Mouse (Mus musculus) heart, embryonic 11.5 days (tissue): ENCODE results near the gene Olfr1388. TPM values are rescaled to one million over a fixed set of nuclear protein-coding genes. Genes with fewer than 3 reads are reported as not detected.
"Not testable (repeated sequence)": the region's sequence is repeated elsewhere in the genome, so short reads cannot be mapped to it uniquely, and the experiment has no call there.

Source experiments
- ATAC-seq: fragments of 200-750 bp; cut with Nextera tagmentation; replicated peaks from 2 replicates; pipeline ENCODE4 v1.8.0; 2017; ENCODE audit warnings: moderate library complexity; ENCODE audit not compliant: insufficient number of reproducible peaks, low FRiP score, low TSS enrichment
- H3K27ac ChIP-seq: fragments of 300-500 bp; sonication (generic); 2 replicates; pipeline ENCODE4 v1.5.1; 2014; ENCODE audit warnings: mild to moderate bottlenecking, low read depth, low read length
- H3K27me3 ChIP-seq: fragments of 300-500 bp; sonication (generic); 2 replicates; pipeline ENCODE4 v1.6.1; 2014; ENCODE audit warnings: mild to moderate bottlenecking, low read length, mixed read lengths; ENCODE audit not compliant: control insufficient read depth, insufficient read depth
- H3K36me3 ChIP-seq: fragments of 300-500 bp; sonication (generic); 2 replicates; pipeline ENCODE4 v1.6.1; 2014; ENCODE audit warnings: mild to moderate bottlenecking, low read length, moderate library complexity, mixed read lengths; ENCODE audit not compliant: control insufficient read depth, insufficient read depth
- H3K4me1 ChIP-seq: fragments of 300-500 bp; sonication (generic); 2 replicates; pipeline ENCODE4 v1.6.1; 2014; ENCODE audit warnings: low read length; ENCODE audit not compliant: control insufficient read depth, insufficient read depth
- H3K4me2 ChIP-seq: fragments of 300-500 bp; sonication (generic); 2 replicates; pipeline ENCODE4 v1.6.1; 2014; ENCODE audit warnings: mild to moderate bottlenecking, moderate library complexity
- H3K4me3 ChIP-seq: fragments of 300-500 bp; sonication (generic); 2 replicates; pipeline ENCODE4 v1.5.1; 2014; ENCODE audit warnings: low read depth, low read length
- H3K9ac ChIP-seq: fragments of 300-500 bp; sonication (generic); 2 replicates; pipeline ENCODE4 v1.6.1; 2014; ENCODE audit warnings: mild to moderate bottlenecking, low read depth, low read length, moderate library complexity
- H3K9me3 ChIP-seq: fragments of 300-500 bp; sonication (generic); replicated peaks from 2 replicates; pipeline ENCODE4 v1.6.1; 2016; ENCODE audit warnings: low read length; ENCODE audit not compliant: control insufficient read depth
- WGBS: fragments of 180-500 bp; shearing (Covaris S2); extraction: QIAGEN DNeasy Blood & Tissue Kit; methylation state at CpG from one replicate; pipeline ENCODE4 v1.1.7; 2014; ENCODE audit not compliant: insufficient replicate concordance; 5-methylcytosine and 5-hydroxymethylcytosine counted together
- polyA plus RNA-seq: library from polyadenylated mRNA; unstranded; fragments of >200 nt; fragmentation: Nextera tagmentation; extraction: Ambion mirVana; gene quantifications from 2 replicates; pipeline ENCODE4 v1.2.1, GENCODE M21; 2014

Gene Olfr1388
- polyA plus RNA-seq, 1 experiment from 2014 or later, result 0.07 TPM

GRCm38 (mm10) chr11:49485973-49486372, 49.5 kb downstream of the Olfr1388 start:
- 48% methylated on average over 4 of the region's 4 CpGs for WGBS
- no peak overlapping the region for H3K4me2 ChIP-seq
- no peaks in the 10 kb centered on the region for H3K9me3 ChIP-seq
- H3K27me3 ChIP-seq, result no peaks in the 10 kb centered on the region
- H3K36me3 ChIP-seq, result no peaks in the 10 kb centered on the region
- no peaks in the 10 kb centered on the region for H3K4me1 ChIP-seq
- no peak overlapping the region for H3K4me3 ChIP-seq
- no peak for ATAC-seq
- no peak overlapping the region for H3K9ac ChIP-seq
- no peak overlapping the region for H3K27ac ChIP-seq

DNA sequence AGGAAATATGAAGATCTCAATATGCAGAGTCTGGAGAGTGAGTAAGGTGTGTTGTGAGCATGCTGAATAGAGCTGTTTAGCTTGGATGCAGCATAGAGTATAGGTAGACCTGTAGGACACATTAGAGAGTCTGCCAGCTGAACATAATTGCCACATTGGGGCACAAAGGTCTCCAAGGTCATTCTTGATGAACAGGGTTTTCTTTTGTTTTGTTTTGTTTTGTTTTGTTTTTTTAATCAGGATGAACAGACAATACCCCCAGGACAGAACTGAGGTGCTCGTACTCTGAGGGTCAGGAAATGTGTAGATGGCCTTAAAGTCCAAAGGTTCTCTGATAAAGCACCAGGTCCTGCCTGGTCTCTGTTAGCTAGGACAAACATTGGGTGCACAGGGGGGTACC, 52.3 kb downstream of the Olfr1388 start, which contains the start of gene Olfr1385:
Olfr1385 (plus strand) TSS at position 301 of the 400 bp plus-strand sequence.
- H3K36me3 ChIP-seq, H3K4me1 ChIP-seq, H3K9ac ChIP-seq, H3K9me3 ChIP-seq, H3K27ac ChIP-seq, H3K4me3 ChIP-seq, H3K4me2 ChIP-seq, ATAC-seq, H3K27me3 ChIP-seq: not testable (repeated sequence)
- 65% methylated on average over 1 of the region's 1 CpGs for WGBS

Other genes with a start within 250 kb of the Olfr1388 start
- 0.39 and 0.49 TPM in 2 replicates for gene Btnl9, start 249.5 kb upstream of the Olfr1388 start, polyA plus RNA-seq
- gene Zfp62, start 233.3 kb upstream of the Olfr1388 start, polyA plus RNA-seq, result 33.9 and 36.8 TPM in 2 replicates
- gene Mgat1, start 192.4 kb upstream of the Olfr1388 start, polyA plus RNA-seq, result 32.9 and 39.1 TPM in 2 replicates
- gene Olfr1393, start 158.3 kb upstream of the Olfr1388 start, polyA plus RNA-seq, result not detected in 2 replicates
- gene Olfr1392, start 151.3 kb upstream of the Olfr1388 start, polyA plus RNA-seq, result not detected in 2 replicates
- not detected in 2 replicates for gene Olfr10, start 131.9 kb upstream of the Olfr1388 start, polyA plus RNA-seq
- gene Olfr1391, start 113.9 kb upstream of the Olfr1388 start, polyA plus RNA-seq, result not detected in 2 replicates
- not detected in 2 replicates for gene Olfr1390, start 101.4 kb upstream of the Olfr1388 start, polyA plus RNA-seq
- not detected in 2 replicates for gene Olfr1389, start 13.6 kb upstream of the Olfr1388 start, polyA plus RNA-seq
- not detected in 2 replicates for gene Olfr1387, start 18.7 kb downstream of the Olfr1388 start, polyA plus RNA-seq
- not detected in 2 replicates for gene Olfr1386, start 28.4 kb downstream of the Olfr1388 start, polyA plus RNA-seq
- not detected in 2 replicates for gene Olfr1385, start 52.4 kb downstream of the Olfr1388 start, polyA plus RNA-seq
- not detected in 2 replicates for gene Olfr1384, start 70.1 kb downstream of the Olfr1388 start, polyA plus RNA-seq
- not detected in 2 replicates for gene Olfr1383, start 83.0 kb downstream of the Olfr1388 start, polyA plus RNA-seq
- gene Olfr1382, start 91.6 kb downstream of the Olfr1388 start, polyA plus RNA-seq, result not detected in 2 replicates
- not detected in 2 replicates for gene Olfr1381, start 106.8 kb downstream of the Olfr1388 start, polyA plus RNA-seq
- not detected in 2 replicates for gene Olfr1380, start 120.3 kb downstream of the Olfr1388 start, polyA plus RNA-seq
- gene Flt4, start 172.6 kb downstream of the Olfr1388 start, polyA plus RNA-seq, result 6.3 and 7.6 TPM in 2 replicates
- gene Scgb3a1, start 227.0 kb downstream of the Olfr1388 start, polyA plus RNA-seq, result 0.86 and 1.1 TPM in 2 replicates